Mouse (Mus musculus): ENCODE measurements around the gene Ttc1.

DNA sequence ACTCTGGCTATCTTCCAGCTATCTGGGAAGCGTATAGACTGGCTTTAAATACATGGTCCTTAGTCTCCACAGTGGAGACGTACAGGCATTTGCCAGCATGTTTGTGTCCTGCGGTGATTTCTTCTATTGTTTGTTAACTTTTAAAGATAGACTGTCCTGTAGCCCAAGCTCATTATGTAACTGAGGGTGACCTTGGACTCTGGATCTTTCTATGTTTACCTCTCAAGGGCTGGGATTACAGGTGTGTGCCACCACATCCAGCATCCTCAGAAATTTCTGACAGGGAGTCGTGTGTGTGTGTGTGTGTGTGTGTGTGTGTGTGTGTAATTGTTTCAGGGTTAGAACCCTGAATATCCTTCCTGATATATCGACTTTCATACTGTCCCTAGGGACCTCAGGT, 35.3 kb upstream of the Ttc1 start:
- TF ChIP-seq CTCF (IDR thresholded peaks at IDR 0.05; ENCODE audit: low read depth, low read length) (no peak), POLR2A (IDR thresholded peaks at IDR 0.05; ENCODE audit: extremely low read depth, insufficient read depth, low read length) (no peak)
